Mouse (Mus musculus): ENCODE data around the gene Cyp11a1. TPM values are rescaled to one million over a fixed set of nuclear protein-coding genes. Genes with fewer than 3 reads are reported as not detected.

Gene Cyp11a1
- polyA plus RNA-seq, 1 experiment from 2014 or later: 1.6 TPM

DNA sequence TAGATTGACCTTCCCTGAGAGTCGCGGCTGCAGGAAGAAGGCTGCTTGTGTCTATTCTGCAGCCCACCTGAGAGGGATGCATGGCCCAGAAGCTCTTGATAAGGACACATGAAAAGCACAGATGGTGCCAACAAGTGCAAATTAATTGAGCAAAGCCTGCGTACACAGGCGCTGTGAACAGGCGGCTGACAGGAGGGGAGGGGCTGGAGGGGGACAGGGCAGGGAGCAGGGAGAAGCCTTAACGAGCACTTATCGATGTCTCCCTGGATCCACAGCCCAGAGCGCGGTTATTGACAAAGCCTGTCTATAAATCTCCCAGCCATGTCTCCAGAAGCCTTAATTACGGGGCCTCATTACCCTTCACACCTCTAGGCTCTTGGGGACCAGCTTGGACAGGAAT is 38.6 kb downstream of the Cyp11a1 start:
- ATAC-seq: no peak
- WGBS: 14% methylated on average over 10 of the region's 10 CpGs
- H3K27ac ChIP-seq (ENCODE audit: low read length): peak overlapping the region; percentile 65
- no peaks in the 10 kb centered on the region for H3K36me3 ChIP-seq (ENCODE audit: control insufficient read depth, insufficient read depth, low read length)
- H3K9me3 ChIP-seq (replicated peaks; ENCODE audit: control insufficient read depth, low read length, poor library complexity, severe bottlenecking): no peaks in the 10 kb centered on the region
- no peak overlapping the region for H3K4me3 ChIP-seq (ENCODE audit: low read depth, low read length)
- H3K27me3 ChIP-seq (ENCODE audit: control insufficient read depth, insufficient read depth, low read depth, low read length): no peaks in the 10 kb centered on the region
- no peak overlapping the region for H3K4me2 ChIP-seq (ENCODE audit: low read length)
- H3K4me1 ChIP-seq (ENCODE audit: control insufficient read depth, insufficient read depth, low read length): peaks cover 66% of the 10 kb centered on the region
- peak overlapping the region; percentile 47 for H3K9ac ChIP-seq (ENCODE audit: low read depth, low read length)

DNA sequence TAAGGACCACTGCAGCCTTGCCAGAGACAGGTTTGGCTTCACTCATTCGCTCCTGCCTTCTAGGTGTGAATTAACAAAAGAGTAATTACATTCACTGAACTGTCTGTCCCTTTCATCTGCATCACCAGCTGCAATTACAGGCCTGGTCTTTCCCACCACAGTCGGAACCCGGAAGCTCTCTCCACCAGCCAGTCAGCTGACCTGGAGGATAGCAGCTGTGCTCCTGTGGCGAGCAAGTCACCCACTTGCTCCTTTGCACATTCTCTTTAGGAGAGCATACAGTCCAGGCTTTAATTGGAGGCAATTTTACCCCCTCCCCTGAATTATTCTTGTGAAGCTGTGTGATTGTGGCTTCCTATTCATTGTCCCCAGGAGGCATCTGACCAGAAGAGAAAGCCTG is 39.4 kb downstream of the Cyp11a1 start:
- peak overlapping the region; percentile 65 for H3K27ac ChIP-seq (ENCODE audit: low read length)
- no peak overlapping the region for H3K4me3 ChIP-seq (ENCODE audit: low read depth, low read length)
- no peak overlapping the region for H3K9ac ChIP-seq (ENCODE audit: low read depth, low read length)
- H3K9me3 ChIP-seq (replicated peaks; ENCODE audit: control insufficient read depth, low read length, poor library complexity, severe bottlenecking): no peaks in the 10 kb centered on the region
- no peak overlapping the region for H3K4me2 ChIP-seq (ENCODE audit: low read length)
- H3K27me3 ChIP-seq (ENCODE audit: control insufficient read depth, insufficient read depth, low read depth, low read length): no peaks in the 10 kb centered on the region
- no peak for ATAC-seq
- peaks cover 65% of the 10 kb centered on the region for H3K4me1 ChIP-seq (ENCODE audit: control insufficient read depth, insufficient read depth, low read length)
- no peaks in the 10 kb centered on the region for H3K36me3 ChIP-seq (ENCODE audit: control insufficient read depth, insufficient read depth, low read length)
- 15% methylated on average over 4 of the region's 4 CpGs for whole genome bisulfite sequencing

DNA sequence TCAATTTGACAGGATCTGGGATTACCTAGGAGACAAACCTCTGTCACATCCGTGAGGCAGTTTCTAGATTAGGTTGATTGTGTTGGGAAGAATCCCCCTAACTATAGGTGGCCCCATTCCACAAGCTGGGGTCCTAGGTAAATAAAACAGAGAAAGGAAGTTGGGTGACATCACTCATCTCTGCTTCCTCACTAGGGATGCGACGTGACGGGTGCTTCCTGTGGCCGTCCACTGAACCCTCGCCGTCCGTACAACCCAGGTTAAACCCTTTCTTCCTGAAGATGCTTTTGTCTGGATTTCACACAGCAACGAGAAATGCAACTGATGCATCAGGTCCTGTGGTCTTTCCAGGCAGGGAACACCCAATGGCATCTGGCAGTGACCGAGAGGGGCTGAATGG is 40.9 kb downstream of the Cyp11a1 start:
- ATAC-seq: no peak
- no peaks in the 10 kb centered on the region for H3K36me3 ChIP-seq (ENCODE audit: control insufficient read depth, insufficient read depth, low read length)
- H3K27ac ChIP-seq (ENCODE audit: low read length): no peak overlapping the region
- no peak overlapping the region for H3K4me2 ChIP-seq (ENCODE audit: low read length)
- H3K9ac ChIP-seq (ENCODE audit: low read depth, low read length): no peak overlapping the region
- peaks cover 56% of the 10 kb centered on the region for H3K4me1 ChIP-seq (ENCODE audit: control insufficient read depth, insufficient read depth, low read length)
- H3K4me3 ChIP-seq (ENCODE audit: low read depth, low read length): no peak overlapping the region
- H3K9me3 ChIP-seq (replicated peaks; ENCODE audit: control insufficient read depth, low read length, poor library complexity, severe bottlenecking): no peaks in the 10 kb centered on the region
- H3K27me3 ChIP-seq (ENCODE audit: control insufficient read depth, insufficient read depth, low read depth, low read length): no peaks in the 10 kb centered on the region
- WGBS: 81% methylated on average over 10 of the region's 10 CpGs

DNA sequence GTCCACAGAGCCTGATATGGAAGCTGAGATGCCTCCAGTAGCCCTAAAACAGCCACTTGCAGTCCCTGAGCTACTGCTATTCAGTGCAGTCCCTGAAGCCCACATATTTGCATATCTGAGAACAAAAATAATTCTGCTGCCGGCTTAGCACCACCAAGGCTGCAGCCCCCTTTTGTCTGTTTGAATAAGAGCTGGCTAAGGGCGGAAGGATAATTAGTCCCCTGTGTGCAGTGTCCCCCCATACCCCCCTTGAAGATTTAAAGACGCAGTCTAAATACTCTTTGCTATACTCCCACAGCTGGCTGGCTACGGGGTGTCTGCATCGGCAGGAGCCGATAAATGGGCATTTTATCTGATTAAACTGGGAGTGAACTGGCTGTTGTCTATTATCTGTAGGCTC is 42.4 kb downstream of the Cyp11a1 start:
- Histone ChIP-seq H3K4me2 (ENCODE audit: low read length) (no peak overlapping the region; the same call in 1 of the 2 replicates), H3K4me3 (ENCODE audit: low read depth, low read length) (no peak overlapping the region), H3K36me3 (ENCODE audit: control insufficient read depth, insufficient read depth, low read length) (no peaks in the 10 kb centered on the region), H3K9me3 (replicated peaks; ENCODE audit: control insufficient read depth, low read length, poor library complexity, severe bottlenecking) (no peaks in the 10 kb centered on the region), H3K27me3 (ENCODE audit: control insufficient read depth, insufficient read depth, low read depth, low read length) (no peaks in the 10 kb centered on the region), H3K27ac (ENCODE audit: low read length) (peak overlapping the region; percentile 79), H3K4me1 (ENCODE audit: control insufficient read depth, insufficient read depth, low read length) (peaks cover 46% of the 10 kb centered on the region), H3K9ac (ENCODE audit: low read depth, low read length) (0 out of 2 replicates have a peak overlapping the region, but pooled peaks have one; percentile 33)
- ATAC-seq: peak; percentile 75
- WGBS: 0% methylated on average over 6 of the region's 6 CpGs

DNA sequence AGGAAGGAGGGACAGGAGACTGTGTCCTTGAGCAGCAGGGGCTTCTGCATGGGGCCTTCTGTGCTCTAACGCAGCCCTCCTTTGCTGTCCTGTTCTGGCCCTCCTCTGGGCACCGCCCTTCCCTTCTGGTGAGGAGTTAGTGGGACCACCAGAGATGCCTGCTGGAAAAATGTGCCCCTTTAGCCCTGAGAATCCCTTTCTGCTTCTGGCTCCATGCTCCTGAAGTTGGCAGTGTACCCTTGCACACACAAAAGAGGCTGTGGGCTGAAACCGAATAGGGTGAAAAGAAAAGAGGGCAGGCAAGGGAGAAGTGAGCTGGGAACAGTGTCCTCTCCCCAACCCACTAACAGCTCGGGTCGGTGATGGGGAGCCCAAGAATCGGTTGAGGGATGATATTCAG is 43.0 kb downstream of the Cyp11a1 start:
- no peak; the same call in 1 of the 2 replicates for ATAC-seq
- 18% methylated on average over 6 of the region's 6 CpGs for WGBS
- peak overlapping the region; percentile 1; the same call in 1 of the 2 replicates for H3K4me2 ChIP-seq (ENCODE audit: low read length)

DNA sequence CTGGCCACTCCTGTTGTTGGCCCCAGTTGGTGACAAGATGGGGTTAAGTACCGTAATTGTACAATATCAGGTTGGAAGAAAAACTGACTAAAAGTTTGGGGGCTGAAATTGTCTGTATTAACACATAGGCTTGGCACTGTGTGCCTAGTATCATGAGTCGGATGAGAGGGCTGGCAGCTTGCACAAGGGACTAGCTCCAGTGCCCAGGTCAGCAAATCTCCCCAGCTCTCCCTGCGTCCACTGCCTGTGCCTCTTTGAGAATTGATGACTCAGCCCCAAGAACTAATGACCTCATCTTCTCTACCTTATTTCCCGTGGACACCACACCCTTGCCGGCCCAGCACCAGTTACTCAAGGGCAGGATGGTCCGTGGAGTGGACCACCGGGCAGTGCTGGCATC is 43.6 kb downstream of the Cyp11a1 start:
- Histone ChIP-seq H3K4me2 (ENCODE audit: low read length) (no peak overlapping the region), H3K36me3 (ENCODE audit: control insufficient read depth, insufficient read depth, low read length) (no peaks in the 10 kb centered on the region), H3K4me1 (ENCODE audit: control insufficient read depth, insufficient read depth, low read length) (peaks cover 42% of the 10 kb centered on the region), H3K9ac (ENCODE audit: low read depth, low read length) (no peak overlapping the region), H3K4me3 (ENCODE audit: low read depth, low read length) (no peak overlapping the region), H3K27me3 (ENCODE audit: control insufficient read depth, insufficient read depth, low read depth, low read length) (no peaks in the 10 kb centered on the region), H3K9me3 (replicated peaks; ENCODE audit: control insufficient read depth, low read length, poor library complexity, severe bottlenecking) (no peaks in the 10 kb centered on the region), H3K27ac (ENCODE audit: low read length) (peak overlapping the region; percentile 79; the same call in 1 of the 2 replicates)
- WGBS: 70% methylated on average over 7 of the region's 7 CpGs
- no peak for ATAC-seq

More for the DNA sequence above, 43.0 kb downstream of the Cyp11a1 start:
- H3K4me3 ChIP-seq (ENCODE audit: low read depth, low read length): no peak overlapping the region
- H3K9me3 ChIP-seq (replicated peaks; ENCODE audit: control insufficient read depth, low read length, poor library complexity, severe bottlenecking): no peaks in the 10 kb centered on the region
- no peaks in the 10 kb centered on the region for H3K27me3 ChIP-seq (ENCODE audit: control insufficient read depth, insufficient read depth, low read depth, low read length)
- H3K36me3 ChIP-seq (ENCODE audit: control insufficient read depth, insufficient read depth, low read length): no peaks in the 10 kb centered on the region
- peaks cover 46% of the 10 kb centered on the region for H3K4me1 ChIP-seq (ENCODE audit: control insufficient read depth, insufficient read depth, low read length)
- peak overlapping the region; percentile 27; the same call in 1 of the 2 replicates for H3K9ac ChIP-seq (ENCODE audit: low read depth, low read length)
- peak overlapping the region; percentile 79 for H3K27ac ChIP-seq (ENCODE audit: low read length)

DNA sequence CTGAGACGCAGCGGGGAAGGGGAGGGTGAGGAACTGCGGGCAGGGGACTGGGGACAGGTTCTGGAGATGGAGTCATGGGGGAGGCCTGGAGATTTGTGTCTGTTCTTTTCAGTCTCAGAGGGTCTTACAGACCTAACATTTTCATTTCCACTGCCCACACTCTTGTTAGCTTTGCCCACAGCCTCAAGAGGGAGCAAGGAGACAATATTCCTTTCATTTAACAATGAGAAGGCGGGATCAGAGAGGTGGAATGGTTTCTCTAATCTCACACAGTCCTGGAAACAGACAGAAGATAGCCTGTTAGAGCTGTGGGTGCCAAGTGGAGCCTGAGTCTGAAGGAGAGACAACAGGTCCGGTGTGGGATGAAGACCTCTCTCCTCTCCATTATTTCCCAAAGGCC is 45.7 kb downstream of the Cyp11a1 start:
- H3K27me3 ChIP-seq (ENCODE audit: control insufficient read depth, insufficient read depth, low read depth, low read length): no peaks in the 10 kb centered on the region
- H3K9ac ChIP-seq (ENCODE audit: low read depth, low read length): no peak overlapping the region
- H3K4me2 ChIP-seq (ENCODE audit: low read length): no peak overlapping the region
- no peak overlapping the region for H3K27ac ChIP-seq (ENCODE audit: low read length)
- 25% methylated on average over 5 of the region's 5 CpGs for WGBS
- no peaks in the 10 kb centered on the region for H3K9me3 ChIP-seq (replicated peaks; ENCODE audit: control insufficient read depth, low read length, poor library complexity, severe bottlenecking)
- no peak for ATAC-seq
- H3K4me1 ChIP-seq (ENCODE audit: control insufficient read depth, insufficient read depth, low read length): peaks cover 37% of the 10 kb centered on the region
- H3K4me3 ChIP-seq (ENCODE audit: low read depth, low read length): no peak overlapping the region
- no peaks in the 10 kb centered on the region for H3K36me3 ChIP-seq (ENCODE audit: control insufficient read depth, insufficient read depth, low read length)

DNA sequence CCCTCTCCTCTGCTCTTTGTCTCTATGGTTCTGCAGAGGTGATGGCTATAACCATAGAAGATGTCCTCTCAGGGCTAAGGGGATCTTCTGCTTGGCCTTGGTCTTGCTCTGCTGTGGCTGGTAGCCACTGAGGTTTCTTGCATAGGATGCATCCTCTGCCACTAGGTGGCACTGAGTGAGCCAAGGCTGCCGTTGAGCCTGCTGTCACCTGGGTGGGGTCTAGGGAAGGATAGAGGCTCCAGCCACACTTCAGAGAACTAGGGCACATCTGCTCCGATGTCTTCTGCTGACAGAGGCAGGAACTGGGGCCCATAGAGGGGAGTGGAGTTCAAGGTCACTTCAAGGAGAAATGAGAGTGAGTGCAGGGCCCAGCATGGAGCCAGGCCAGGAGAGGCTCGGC is 46.9 kb downstream of the Cyp11a1 start:
- no peak for ATAC-seq

DNA sequence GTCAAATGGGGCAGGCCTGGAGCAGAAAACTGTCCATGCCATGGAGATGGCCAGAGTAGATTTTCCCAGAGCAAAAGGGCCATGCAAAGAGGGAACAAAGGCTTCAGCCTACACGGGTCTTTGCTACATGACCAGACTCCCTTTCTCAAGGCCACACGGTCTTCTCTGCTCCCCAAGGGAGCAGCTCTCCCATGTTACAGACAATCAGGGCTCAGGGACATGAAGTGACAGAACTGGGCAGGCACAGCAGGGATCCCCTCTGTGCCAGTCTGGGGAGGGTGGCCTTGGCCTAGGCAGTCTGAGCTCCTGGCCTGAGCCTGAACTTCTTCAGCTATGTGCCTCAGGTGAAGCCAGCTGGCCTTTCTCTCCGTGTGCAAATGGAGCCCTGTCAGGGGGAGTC is 47.3 kb downstream of the Cyp11a1 start:
- WGBS: 43% methylated on average over 3 of the region's 3 CpGs
- H3K4me3 ChIP-seq (ENCODE audit: low read depth, low read length): no peak overlapping the region
- H3K27me3 ChIP-seq (ENCODE audit: control insufficient read depth, insufficient read depth, low read depth, low read length): no peaks in the 10 kb centered on the region
- H3K4me1 ChIP-seq (ENCODE audit: control insufficient read depth, insufficient read depth, low read length): peaks cover 24% of the 10 kb centered on the region
- no peaks in the 10 kb centered on the region for H3K9me3 ChIP-seq (replicated peaks; ENCODE audit: control insufficient read depth, low read length, poor library complexity, severe bottlenecking)
- no peak overlapping the region; the same call in 1 of the 2 replicates for H3K9ac ChIP-seq (ENCODE audit: low read depth, low read length)
- no peak overlapping the region for H3K4me2 ChIP-seq (ENCODE audit: low read length)
- peak overlapping the region; percentile 58 for H3K27ac ChIP-seq (ENCODE audit: low read length)
- H3K36me3 ChIP-seq (ENCODE audit: control insufficient read depth, insufficient read depth, low read length): no peaks in the 10 kb centered on the region
- ATAC-seq: no peak

More for the DNA sequence above, 46.9 kb downstream of the Cyp11a1 start:
- no peak overlapping the region for H3K4me2 ChIP-seq (ENCODE audit: low read length)
- 17% methylated on average over 3 of the region's 3 CpGs for WGBS
- peak overlapping the region; percentile 58; the same call in 1 of the 2 replicates for H3K27ac ChIP-seq (ENCODE audit: low read length)
- H3K36me3 ChIP-seq (ENCODE audit: control insufficient read depth, insufficient read depth, low read length): no peaks in the 10 kb centered on the region
- no peak overlapping the region for H3K4me3 ChIP-seq (ENCODE audit: low read depth, low read length)
- no peaks in the 10 kb centered on the region for H3K9me3 ChIP-seq (replicated peaks; ENCODE audit: control insufficient read depth, low read length, poor library complexity, severe bottlenecking)
- H3K9ac ChIP-seq (ENCODE audit: low read depth, low read length): no peak overlapping the region
- no peaks in the 10 kb centered on the region for H3K27me3 ChIP-seq (ENCODE audit: control insufficient read depth, insufficient read depth, low read depth, low read length)
- H3K4me1 ChIP-seq (ENCODE audit: control insufficient read depth, insufficient read depth, low read length): peaks cover 29% of the 10 kb centered on the region
